Mouse (Mus musculus) heart, postnatal 0 days (tissue): ENCODE results near the gene Rad54l2.

Experiments used
- CTCF ChIP-seq: IDR thresholded peaks from 2 replicates; pipeline ENCODE4 v1.5.1; 2016; ENCODE audit warnings: antibody characterized with exemption, control low read depth, low read depth
- EP300 ChIP-seq: IDR thresholded peaks from 2 replicates; pipeline ENCODE4 v1.6.1; 2016; ENCODE audit warnings: antibody characterized with exemption, low read depth

- TF ChIP-seq CTCF, result peak; percentile 99
- TF ChIP-seq EP300, result no peak
Observed at GRCm38 (mm10) chr9:106675480-106675879, 113.5 kb downstream of the Rad54l2 start.
